In genomic region chr1:164899506-164899905, GRCm38 (mm10) we compare ENCODE assay signal across 8 mouse cellular contexts. TPM values are rescaled to one million over a fixed set of nuclear protein-coding genes. Genes with fewer than 3 reads are reported as not detected.
DNase-seq lines count a peak whose midpoint lies in the region; ATAC-seq lines count a peak whose summit lies in the region.

No protein-coding gene starts in this region.

- 21% methylated on average over 7 of the region's 7 CpGs for WGBS in embryonic facial prominence, embryonic 15.5 days
- 35% methylated on average over 7 of the region's 7 CpGs for WGBS in hindbrain, embryonic 11.5 days
- WGBS in limb, embryonic 12.5 days: 33% methylated on average over 7 of the region's 7 CpGs
- WGBS in neural tube, embryonic 12.5 days: 26% methylated on average over 7 of the region's 7 CpGs

- H3K36me3 ChIP-seq in embryonic facial prominence, embryonic 15.5 days: no peaks in the 10 kb centered on the region
- no peaks in the 10 kb centered on the region for H3K36me3 ChIP-seq in hindbrain, embryonic 11.5 days (ENCODE audit: control insufficient read depth, insufficient read depth, low read length)
- H3K36me3 ChIP-seq in limb, embryonic 12.5 days: no peaks in the 10 kb centered on the region
- no peaks in the 10 kb centered on the region for H3K36me3 ChIP-seq in neural tube, embryonic 12.5 days

- DNase-seq in adrenal gland, postnatal 10 days: peak; percentile 52
- DNase-seq in adrenal gland, postnatal 25 days: no peak
- DNase-seq in hindbrain, embryonic 11.5 days (ENCODE audit: low spot score): peak; percentile 9
- no peak for DNase-seq in cerebellum, adult 9-10 months

- H3K9ac ChIP-seq in embryonic facial prominence, embryonic 15.5 days: no peak overlapping the region
- peak overlapping the region; percentile 69 for H3K9ac ChIP-seq in hindbrain, embryonic 11.5 days (ENCODE audit: low read depth, low read length)
- H3K9ac ChIP-seq in limb, embryonic 12.5 days (replicated peaks): peak overlapping the region; percentile 62; the same call in 1 of the 2 replicates
- no peak overlapping the region for H3K9ac ChIP-seq in neural tube, embryonic 12.5 days

- peak overlapping the region; percentile 89 for H3K4me2 ChIP-seq in embryonic facial prominence, embryonic 15.5 days (replicated peaks)
- H3K4me2 ChIP-seq in hindbrain, embryonic 11.5 days (replicated peaks; ENCODE audit: low read depth, low read length): peak overlapping the region; percentile 74
- H3K4me2 ChIP-seq in limb, embryonic 12.5 days: peak overlapping the region; percentile 76
- H3K4me2 ChIP-seq in neural tube, embryonic 12.5 days (replicated peaks): peak overlapping the region; percentile 76

- H3K4me3 ChIP-seq in embryonic facial prominence, embryonic 15.5 days (replicated peaks): peak overlapping the region; percentile 51
- peak overlapping the region; percentile 45 for H3K4me3 ChIP-seq in hindbrain, embryonic 11.5 days (ENCODE audit: low read depth, low read length)
- peak overlapping the region; percentile 50 for H3K4me3 ChIP-seq in limb, embryonic 12.5 days (replicated peaks)
- H3K4me3 ChIP-seq in neural tube, embryonic 12.5 days: peak overlapping the region; percentile 41

- no peak overlapping the region for H3K27ac ChIP-seq in embryonic facial prominence, embryonic 15.5 days (replicated peaks)
- H3K27ac ChIP-seq in hindbrain, embryonic 11.5 days (ENCODE audit: low read depth, low read length): no peak overlapping the region
- H3K27ac ChIP-seq in limb, embryonic 12.5 days: no peak overlapping the region
- no peak overlapping the region for H3K27ac ChIP-seq in neural tube, embryonic 12.5 days

- ATAC-seq in embryonic facial prominence, embryonic 15.5 days (ENCODE audit: insufficient number of reproducible peaks, low FRiP score, low TSS enrichment, low read depth): no peak
- ATAC-seq in hindbrain, embryonic 11.5 days (ENCODE audit: low FRiP score): no peak
- ATAC-seq in limb, embryonic 12.5 days (ENCODE audit: insufficient number of reproducible peaks, insufficient read depth, low FRiP score, low TSS enrichment, low read depth): no peak
- ATAC-seq in neural tube, embryonic 12.5 days (ENCODE audit: low FRiP score, low read depth): no peak
- no peak for ATAC-seq in megakaryocyte, adult 5-6 weeks (ENCODE audit: poor library complexity, severe bottlenecking)

- H3K4me1 ChIP-seq in embryonic facial prominence, embryonic 15.5 days: peaks cover 23% of the 10 kb centered on the region
- no peaks in the 10 kb centered on the region for H3K4me1 ChIP-seq in hindbrain, embryonic 11.5 days (replicated peaks; ENCODE audit: control insufficient read depth, insufficient read depth, low read length)
- H3K4me1 ChIP-seq in limb, embryonic 12.5 days (replicated peaks): 0 out of 2 replicates have a peak, but pooled peaks cover 2% of the 10 kb centered on the region
- H3K4me1 ChIP-seq in neural tube, embryonic 12.5 days: peaks cover 4% of the 10 kb centered on the region; the same call in 1 of the 2 replicates

- H3K27me3 ChIP-seq in embryonic facial prominence, embryonic 15.5 days: no peaks in the 10 kb centered on the region
- no peaks in the 10 kb centered on the region for H3K27me3 ChIP-seq in hindbrain, embryonic 11.5 days (ENCODE audit: control insufficient read depth, insufficient read depth, low read length)
- H3K27me3 ChIP-seq in limb, embryonic 12.5 days: peaks cover 10% of the 10 kb centered on the region
- no peaks in the 10 kb centered on the region for H3K27me3 ChIP-seq in neural tube, embryonic 12.5 days (replicated peaks)

- H3K9me3 ChIP-seq in embryonic facial prominence, embryonic 15.5 days (replicated peaks): no peaks in the 10 kb centered on the region
- no peaks in the 10 kb centered on the region for H3K9me3 ChIP-seq in hindbrain, embryonic 11.5 days (ENCODE audit: control insufficient read depth, low read length)
- H3K9me3 ChIP-seq in limb, embryonic 12.5 days: no peaks in the 10 kb centered on the region
- no peaks in the 10 kb centered on the region for H3K9me3 ChIP-seq in neural tube, embryonic 12.5 days

RNA-seq across cellular contexts. Expression of gene Xcl1, which starts 35.8 kb away (rescaled TPM):
- not detected for total RNA-seq in adrenal gland, postnatal 10 days (2021)
- total RNA-seq in adrenal gland, postnatal 25 days (2021): not detected in 2 replicates
- not detected in 2 replicates for polyA plus RNA-seq in embryonic facial prominence, embryonic 15.5 days (2015; fragmentation: Nextera tagmentation; extraction: Ambion mirVana)
- polyA plus RNA-seq in hindbrain, embryonic 11.5 days (2014; fragmentation: Nextera tagmentation; extraction: Ambion mirVana): not detected in 2 replicates
- not detected in 2 replicates for polyA plus RNA-seq in limb, embryonic 12.5 days (2016; fragmentation: Nextera tagmentation; extraction: Ambion mirVana)
- not detected in 2 replicates for polyA plus RNA-seq in neural tube, embryonic 12.5 days (2016; fragmentation: Nextera tagmentation; extraction: Ambion mirVana)
- 4.5 and 12.4 TPM in 2 replicates for total RNA-seq in megakaryocyte, adult 5-6 weeks (2015)
- total RNA-seq in megakaryocyte, adult 5-6 weeks (2017): 13.4 and 13.8 TPM in 2 replicates

Comparison
In these comparisons a context has a peak if more than half of its experiments do, and no peak if none do; other contexts are left out.
1. DNase-seq: peak in adrenal gland, postnatal 10 days (single experiment) and hindbrain, embryonic 11.5 days (single experiment); none in adrenal gland, postnatal 25 days (single experiment) and cerebellum, adult 9-10 months (single experiment).
2. H3K9ac ChIP-seq: peak in hindbrain, embryonic 11.5 days (single experiment) and limb, embryonic 12.5 days (single experiment); none in embryonic facial prominence, embryonic 15.5 days (single experiment) and neural tube, embryonic 12.5 days (single experiment).
3. Peak in every context shown above with its lines, with median percentiles within 50 percentile points of each other: H3K4me2 ChIP-seq and H3K4me3 ChIP-seq.